Mouse (Mus musculus) stomach, embryonic 15.5 days (tissue): Measurements from ENCODE around the gene Akt1s1. TPM values are rescaled to one million over a fixed set of nuclear protein-coding genes. Genes with fewer than 3 reads are reported as not detected.
"Not testable (repeated sequence)": the region's sequence is repeated elsewhere in the genome, so short reads cannot be mapped to it uniquely, and the experiment has no call there.

Experiments used
- ATAC-seq: fragments of 200-750 bp; cut with Nextera tagmentation; 2 replicates; pipeline ENCODE4 v1.8.0; 2017; ENCODE audit warnings: low read depth, moderate number of reproducible peaks, moderate TSS enrichment; ENCODE audit not compliant: insufficient read depth, low FRiP score
- H3K27ac ChIP-seq: fragments of 300-500 bp; sonication (generic); 2 replicates; pipeline ENCODE4 v1.5.1; 2015; ENCODE audit warnings: mild to moderate bottlenecking, inconsistent platforms
- H3K27me3 ChIP-seq: fragments of 300-500 bp; sonication (generic); replicated peaks from 2 replicates; pipeline ENCODE4 v1.6.1; 2015; ENCODE audit warnings: inconsistent platforms
- H3K36me3 ChIP-seq: fragments of 300-500 bp; sonication (generic); 2 replicates; pipeline ENCODE4 v1.6.1; 2015; ENCODE audit warnings: inconsistent platforms
- H3K4me1 ChIP-seq: fragments of 300-500 bp; sonication (generic); 2 replicates; pipeline ENCODE4 v1.6.1; 2015; ENCODE audit warnings: inconsistent platforms
- H3K4me2 ChIP-seq: fragments of 300-500 bp; sonication (generic); 2 replicates; pipeline ENCODE4 v1.6.1; 2015; ENCODE audit warnings: mild to moderate bottlenecking, inconsistent platforms
- H3K4me3 ChIP-seq: fragments of 300-500 bp; sonication (generic); replicated peaks from 2 replicates; pipeline ENCODE4 v1.5.1; 2015; ENCODE audit warnings: inconsistent platforms
- H3K9ac ChIP-seq: fragments of 300-500 bp; sonication (generic); 2 replicates; pipeline ENCODE4 v1.6.1; 2015; ENCODE audit warnings: inconsistent platforms
- H3K9me3 ChIP-seq: fragments of 300-500 bp; sonication (generic); 2 replicates; pipeline ENCODE4 v1.6.1; 2016; ENCODE audit warnings: inconsistent platforms
- WGBS: fragments of 180-500 bp; shearing (Covaris S2); methylation state at CpG from one replicate; pipeline ENCODE4 v1.1.7; 2015; 5-methylcytosine and 5-hydroxymethylcytosine counted together
- polyA plus RNA-seq: library from polyadenylated mRNA; unstranded; fragments of >200 nt; fragmentation: Nextera tagmentation; extraction: Ambion mirVana; gene quantifications from 2 replicates; pipeline ENCODE4 v1.2.1, GENCODE M21; 2015

Akt1s1 gene
- polyA plus RNA-seq, 1 experiment from 2014 or later, result 112 TPM

GRCm38 (mm10) chr7:44867010-44867702, 18.4 kb downstream of the Akt1s1 start:
- no peaks in the 10 kb centered on the region for H3K9me3 ChIP-seq
- ATAC-seq, result no peak
- H3K4me3 ChIP-seq, result peak overlapping the region; percentile 97
- H3K27ac ChIP-seq, result peak overlapping the region; percentile 80
- H3K9ac ChIP-seq, result no peak overlapping the region; the same call in 1 of the 2 replicates
- H3K36me3 ChIP-seq, result peaks cover 29% of the 10 kb centered on the region
- H3K4me2 ChIP-seq, result peak overlapping the region; percentile 81
- WGBS, result 52% methylated on average over 19 of the region's 19 CpGs
- peaks cover 47% of the 10 kb centered on the region for H3K4me1 ChIP-seq
- no peaks in the 10 kb centered on the region for H3K27me3 ChIP-seq

GRCm38 (mm10) chr7:44867802-44868201, 19.0 kb downstream of the Akt1s1 start:
- peak overlapping the region; percentile 20; the same call in 1 of the 2 replicates for H3K9ac ChIP-seq
- peaks cover 47% of the 10 kb centered on the region for H3K4me1 ChIP-seq
- peak overlapping the region; percentile 81 for H3K4me2 ChIP-seq
- peak overlapping the region; percentile 100; the same call in 1 of the 2 replicates for H3K27ac ChIP-seq
- peaks cover 23% of the 10 kb centered on the region for H3K36me3 ChIP-seq
- no peaks in the 10 kb centered on the region for H3K27me3 ChIP-seq
- 33% methylated on average over 9 of the region's 9 CpGs for WGBS
- peak overlapping the region; percentile 97 for H3K4me3 ChIP-seq
- H3K9me3 ChIP-seq, result no peaks in the 10 kb centered on the region
- ATAC-seq, result no peak

GRCm38 (mm10) chr7:44868465-44868864, 19.7 kb downstream of the Akt1s1 start:
- Histone ChIP-seq H3K9me3 (no peaks in the 10 kb centered on the region), H3K9ac (peak overlapping the region; percentile 100; the same call in 1 of the 2 replicates), H3K36me3 (peaks cover 16% of the 10 kb centered on the region), H3K4me2 (peak overlapping the region; percentile 81), H3K4me1 (peaks cover 51% of the 10 kb centered on the region), H3K4me3 (peak overlapping the region; percentile 97), H3K27me3 (no peaks in the 10 kb centered on the region), H3K27ac (peak overlapping the region; percentile 100)
- 5% methylated on average over 16 of the region's 16 CpGs for WGBS
- no peak for ATAC-seq

GRCm38 (mm10) chr7:44868919-44869696, 20.3 kb downstream of the Akt1s1 start:
- under 1% methylated on average over 103 of the region's 108 CpGs for WGBS
- peaks cover 47% of the 10 kb centered on the region for H3K4me1 ChIP-seq
- peak; percentile 55 for ATAC-seq

GRCm38 (mm10) chr7:44869697-44870528, 21.1 kb downstream of the Akt1s1 start, which contains the start of gene Ptov1:
Gene Ptov1 (minus strand): TSS chr7:44869788.
- Histone ChIP-seq H3K4me1 (peaks cover 47% of the 10 kb centered on the region), H3K9ac (peak within 1 kb of the TSS; percentile 100), H3K27ac (peak within 1 kb of the TSS; percentile 100), H3K27me3 (no peaks in the 10 kb centered on the region), H3K4me2 (peak within 1 kb of the TSS; percentile 81), H3K9me3 (no peaks in the 10 kb centered on the region), H3K36me3 (peaks cover 2% of the 10 kb centered on the region), H3K4me3 (peak within 1 kb of the TSS; percentile 97)
- 4% methylated on average over 29 of the region's 29 CpGs for WGBS
- peak; percentile 89 for ATAC-seq

More at GRCm38 (mm10) chr7:44868919-44869696, 20.3 kb downstream of the Akt1s1 start:
- H3K36me3 ChIP-seq, result peaks cover 10% of the 10 kb centered on the region
- H3K27ac ChIP-seq, result peak overlapping the region; percentile 100
- no peaks in the 10 kb centered on the region for H3K27me3 ChIP-seq
- H3K4me2 ChIP-seq, result peak overlapping the region; percentile 81
- no peaks in the 10 kb centered on the region for H3K9me3 ChIP-seq
- H3K4me3 ChIP-seq, result peak overlapping the region; percentile 97
- H3K9ac ChIP-seq, result peak overlapping the region; percentile 100

GRCm38 (mm10) chr7:44870614-44871013, 21.8 kb downstream of the Akt1s1 start:
- Histone ChIP-seq H3K4me3 (peak overlapping the region; percentile 97), H3K9ac (no peak overlapping the region), H3K36me3 (no peaks in the 10 kb centered on the region), H3K27ac (peak overlapping the region; percentile 100), H3K27me3 (no peaks in the 10 kb centered on the region), H3K9me3 (no peaks in the 10 kb centered on the region), H3K4me2 (peak overlapping the region; percentile 81), H3K4me1 (peaks cover 40% of the 10 kb centered on the region)
- no peak for ATAC-seq
- 77% methylated on average over 6 of the region's 6 CpGs for WGBS

GRCm38 (mm10) chr7:44871181-44871580, 22.4 kb downstream of the Akt1s1 start:
- Histone ChIP-seq H3K27me3 (no peaks in the 10 kb centered on the region), H3K9me3 (no peaks in the 10 kb centered on the region), H3K4me1 (peaks cover 34% of the 10 kb centered on the region), H3K4me3 (no peak overlapping the region), H3K9ac (no peak overlapping the region), H3K27ac (no peak overlapping the region), H3K4me2 (no peak overlapping the region), H3K36me3 (no peaks in the 10 kb centered on the region)
- 85% methylated on average over 1 of the region's 1 CpGs for WGBS
- no peak for ATAC-seq

- H3K36me3 ChIP-seq, ATAC-seq, H3K4me3 ChIP-seq, H3K27ac ChIP-seq, H3K9me3 ChIP-seq, H3K4me2 ChIP-seq, H3K27me3 ChIP-seq, H3K9ac ChIP-seq: not testable (repeated sequence)
- H3K4me1 ChIP-seq, result peaks cover 28% of the 10 kb centered on the region
- WGBS, result 92% methylated on average over 2 of the region's 2 CpGs
These were observed 23.0 kb downstream of the Akt1s1 start for GRCm38 (mm10) chr7:44871774-44872173.

- H3K4me1 ChIP-seq, result 0 out of 2 replicates have a peak, but pooled peaks cover 6% of the 10 kb centered on the region
- no peaks in the 10 kb centered on the region for H3K27me3 ChIP-seq
- H3K9ac ChIP-seq, result no peak overlapping the region
- 87% methylated on average over 14 of the region's 14 CpGs for WGBS
- H3K27ac ChIP-seq, result no peak overlapping the region
- H3K4me3 ChIP-seq, result no peak overlapping the region
- no peaks in the 10 kb centered on the region for H3K9me3 ChIP-seq
- H3K4me2 ChIP-seq, result no peak overlapping the region
- no peak for ATAC-seq
- H3K36me3 ChIP-seq, result peaks cover 48% of the 10 kb centered on the region
These were observed 29.0 kb downstream of the Akt1s1 start for GRCm38 (mm10) chr7:44877833-44878232.

- Histone ChIP-seq H3K27ac (no peak overlapping the region), H3K27me3 (no peaks in the 10 kb centered on the region), H3K36me3 (peaks cover 66% of the 10 kb centered on the region), H3K9me3 (no peaks in the 10 kb centered on the region), H3K4me1 (no peaks in the 10 kb centered on the region), H3K4me2 (no peak overlapping the region), H3K9ac (no peak overlapping the region), H3K4me3 (no peak overlapping the region)
- no peak for ATAC-seq
- 96% methylated on average over 3 of the region's 3 CpGs for WGBS
These were observed 34.2 kb downstream of the Akt1s1 start for GRCm38 (mm10) chr7:44883036-44883435.

- Histone ChIP-seq H3K4me3 (no peak overlapping the region), H3K4me1 (no peaks in the 10 kb centered on the region), H3K9me3 (no peaks in the 10 kb centered on the region), H3K9ac (no peak overlapping the region), H3K4me2 (no peak overlapping the region), H3K36me3 (peaks cover 63% of the 10 kb centered on the region), H3K27ac (no peak overlapping the region), H3K27me3 (no peaks in the 10 kb centered on the region)
- ATAC-seq, result no peak
- WGBS, result 95% methylated on average over 5 of the region's 5 CpGs
These were observed 35.8 kb downstream of the Akt1s1 start for GRCm38 (mm10) chr7:44884637-44885036.
